Mouse (Mus musculus): Measurements from ENCODE around the gene Ddx28. TPM values are rescaled to one million over a fixed set of nuclear protein-coding genes. Genes with fewer than 3 reads are reported as not detected.

Gene Ddx28
- 10.1 and 12.0 TPM in 2 replicates for polyA plus RNA-seq (2012; ENCODE audit: insufficient read depth, insufficient read length, missing spikeins)

- H3K27ac ChIP-seq (ENCODE audit: insufficient read depth, low read depth, low read length) = peak within 1 kb of the TSS; percentile 49
- peaks cover 21% of the 10 kb centered on the region for H3K4me1 ChIP-seq (ENCODE audit: control insufficient read depth, insufficient read depth, low read length)
- H3K4me3 ChIP-seq (ENCODE audit: insufficient read depth, low read length) = peak within 1 kb of the TSS; percentile 84
- TF ChIP-seq CTCF (IDR thresholded peaks at IDR 0.05; ENCODE audit: low read depth, low read length) (no peak), POLR2A (IDR thresholded peaks at IDR 0.05; ENCODE audit: borderline replicate concordance, low read depth, low read length) (no peak)
Measured at GRCm38 (mm10) chr8:106011643-106011986, at the start of gene Ddx28. Gene Ddx28 (minus strand): TSS chr8:106011882.

- H3K27ac ChIP-seq (ENCODE audit: insufficient read depth, low read depth, low read length) = peak overlapping the region; percentile 85; the same call in 1 of the 2 replicates
- peak overlapping the region; percentile 51 for H3K4me3 ChIP-seq (ENCODE audit: insufficient read depth, low read length)
- no peak for TF ChIP-seq POLR2A (IDR thresholded peaks at IDR 0.05; ENCODE audit: borderline replicate concordance, low read depth, low read length)
- TF ChIP-seq CTCF (IDR thresholded peaks at IDR 0.05; ENCODE audit: low read depth, low read length) = no peak
- H3K4me1 ChIP-seq (ENCODE audit: control insufficient read depth, insufficient read depth, low read length) = peaks cover 33% of the 10 kb centered on the region
Measured at GRCm38 (mm10) chr8:106060521-106060920, 48.8 kb upstream of the Ddx28 start.

- Histone ChIP-seq H3K4me1 (ENCODE audit: control insufficient read depth, insufficient read depth, low read length) (peaks cover 30% of the 10 kb centered on the region), H3K27ac (ENCODE audit: insufficient read depth, low read depth, low read length) (peak overlapping the region; percentile 85), H3K4me3 (ENCODE audit: insufficient read depth, low read length) (peak overlapping the region; percentile 78)
- TF ChIP-seq CTCF (IDR thresholded peaks at IDR 0.05; ENCODE audit: low read depth, low read length) (no peak), POLR2A (IDR thresholded peaks at IDR 0.05; ENCODE audit: borderline replicate concordance, low read depth, low read length) (no peak)
Measured at GRCm38 (mm10) chr8:106059613-106060371, 48.1 kb upstream of the Ddx28 start.

- Histone ChIP-seq H3K4me1 (ENCODE audit: control insufficient read depth, insufficient read depth, low read length) (peaks cover 32% of the 10 kb centered on the region), H3K4me3 (ENCODE audit: insufficient read depth, low read length) (peak within 1 kb of the TSS; percentile 81), H3K27ac (ENCODE audit: insufficient read depth, low read depth, low read length) (peak within 1 kb of the TSS; percentile 90)
- TF ChIP-seq CTCF (IDR thresholded peaks at IDR 0.05; ENCODE audit: low read depth, low read length) (no peak), POLR2A (IDR thresholded peaks at IDR 0.05; ENCODE audit: borderline replicate concordance, low read depth, low read length) (0 out of 2 replicates have a peak, but pooled peaks have one; percentile 35)
Measured at GRCm38 (mm10) chr8:106058731-106059612, 47.3 kb upstream of the Ddx28 start, which contains the start of gene Nfatc3. Gene Nfatc3 (plus strand): TSS chr8:106058840.

- H3K27ac ChIP-seq (ENCODE audit: insufficient read depth, low read depth, low read length) = peak overlapping the region; percentile 5; the same call in 1 of the 2 replicates
- no peak for TF ChIP-seq CTCF (IDR thresholded peaks at IDR 0.05; ENCODE audit: low read depth, low read length)
- no peak for TF ChIP-seq POLR2A (IDR thresholded peaks at IDR 0.05; ENCODE audit: borderline replicate concordance, low read depth, low read length)
- H3K4me3 ChIP-seq (ENCODE audit: insufficient read depth, low read length) = no peak overlapping the region
- H3K4me1 ChIP-seq (ENCODE audit: control insufficient read depth, insufficient read depth, low read length) = peaks cover 31% of the 10 kb centered on the region
Measured at GRCm38 (mm10) chr8:106056455-106056982, 44.8 kb upstream of the Ddx28 start.

- Histone ChIP-seq H3K27ac (ENCODE audit: insufficient read depth, low read depth, low read length) (no peak overlapping the region), H3K4me1 (ENCODE audit: control insufficient read depth, insufficient read depth, low read length) (peaks cover 31% of the 10 kb centered on the region), H3K4me3 (ENCODE audit: insufficient read depth, low read length) (no peak overlapping the region)
- no peak for TF ChIP-seq CTCF (IDR thresholded peaks at IDR 0.05; ENCODE audit: low read depth, low read length)
- TF ChIP-seq POLR2A (IDR thresholded peaks at IDR 0.05; ENCODE audit: borderline replicate concordance, low read depth, low read length) = no peak
Measured at GRCm38 (mm10) chr8:106055038-106055437, 43.4 kb upstream of the Ddx28 start.

- no peak overlapping the region for H3K27ac ChIP-seq (ENCODE audit: insufficient read depth, low read depth, low read length)
- peaks cover 31% of the 10 kb centered on the region for H3K4me1 ChIP-seq (ENCODE audit: control insufficient read depth, insufficient read depth, low read length)
- TF ChIP-seq POLR2A (IDR thresholded peaks at IDR 0.05; ENCODE audit: borderline replicate concordance, low read depth, low read length) = no peak
- no peak for TF ChIP-seq CTCF (IDR thresholded peaks at IDR 0.05; ENCODE audit: low read depth, low read length)
- no peak overlapping the region for H3K4me3 ChIP-seq (ENCODE audit: insufficient read depth, low read length)
Measured at GRCm38 (mm10) chr8:106054190-106054811, 42.6 kb upstream of the Ddx28 start.

- no peak for TF ChIP-seq POLR2A (IDR thresholded peaks at IDR 0.05; ENCODE audit: borderline replicate concordance, low read depth, low read length)
- no peak for TF ChIP-seq CTCF (IDR thresholded peaks at IDR 0.05; ENCODE audit: low read depth, low read length)
- H3K27ac ChIP-seq (ENCODE audit: insufficient read depth, low read depth, low read length) = no peak overlapping the region
- no peak overlapping the region for H3K4me3 ChIP-seq (ENCODE audit: insufficient read depth, low read length)
- H3K4me1 ChIP-seq (ENCODE audit: control insufficient read depth, insufficient read depth, low read length) = peaks cover 25% of the 10 kb centered on the region
Measured at GRCm38 (mm10) chr8:106052510-106053089, 40.9 kb upstream of the Ddx28 start.

GRCm38 (mm10) chr8:106051068-106051467 lies 39.4 kb upstream of the Ddx28 start:
- H3K4me1 ChIP-seq (ENCODE audit: control insufficient read depth, insufficient read depth, low read length) = peaks cover 12% of the 10 kb centered on the region
- no peak overlapping the region for H3K4me3 ChIP-seq (ENCODE audit: insufficient read depth, low read length)
- no peak for TF ChIP-seq CTCF (IDR thresholded peaks at IDR 0.05; ENCODE audit: low read depth, low read length)
- TF ChIP-seq POLR2A (IDR thresholded peaks at IDR 0.05; ENCODE audit: borderline replicate concordance, low read depth, low read length) = no peak
- H3K27ac ChIP-seq (ENCODE audit: insufficient read depth, low read depth, low read length) = no peak overlapping the region
